Mouse (Mus musculus): ENCODE measurements around the gene Dgke. TPM values are rescaled to one million over a fixed set of nuclear protein-coding genes. Genes with fewer than 3 reads are reported as not detected.
A peak's percentile ranks its signal among the peaks of the same experiment; 100 is the strongest.

Gene Dgke
- total and polyA plus RNA-seq, 3 experiments, result 4.8 to 17.0 (median 13.4) TPM

GRCm38 (mm10) chr11:89021687-89022086 lies 45.0 kb downstream of the Dgke start:
- Histone ChIP-seq H3K9ac (ENCODE audit: insufficient read depth, low read depth) (no peak overlapping the region), H3K79me2 (replicated peaks; ENCODE audit: control insufficient read depth, extremely low read depth, insufficient read depth, poor library complexity, severe bottlenecking) (no peaks in the 10 kb centered on the region), H3K27ac (ENCODE audit: insufficient read depth, low read depth) (no peak overlapping the region), H3K4me1 (ENCODE audit: control insufficient read depth in 1 of 2, insufficient read depth in 2 of 2) (peaks cover 6 to 34% of the 10 kb centered on the region in 2 experiments), H3K9me3 (replicated peaks; ENCODE audit: low read length) (no peaks in the 10 kb centered on the region), H3K36me3 (replicated peaks in 1 of 2; ENCODE audit: control insufficient read depth in 1 of 2, insufficient read depth in 1 of 2, low read length in 1 of 2) (peaks cover 29 to 55% of the 10 kb centered on the region in 2 experiments), H3K4me3 (replicated peaks in 1 of 3; ENCODE audit: low read depth in 2 of 3, low read length in 2 of 3, poor library complexity in 1 of 3) (no peak overlapping the region), H3K27me3 (replicated peaks) (no peaks in the 10 kb centered on the region), H3K4me2 (ENCODE audit: insufficient read depth, low read depth, poor library complexity, severe bottlenecking) (no peak overlapping the region)
- TF ChIP-seq ZMIZ1 (IDR thresholded peaks at IDR 0.05; ENCODE audit: low read depth, low read length), result no peak
- TF ChIP-seq RCOR1 (conservative IDR thresholded peaks at IDR 0.05; ENCODE audit: low read depth, low read length), result no peak
- no peak for TF ChIP-seq SIN3A (IDR thresholded peaks at IDR 0.05; ENCODE audit: low read length)
- TF ChIP-seq PAX5 (IDR thresholded peaks at IDR 0.05; ENCODE audit: low read length), result no peak
- TF ChIP-seq HCFC1 (IDR thresholded peaks at IDR 0.05; ENCODE audit: low read depth, low read length), result no peak
- no peak for TF ChIP-seq MXI1 (IDR thresholded peaks at IDR 0.05; ENCODE audit: low read depth, low read length)
- TF ChIP-seq USF1 (IDR thresholded peaks at IDR 0.05; ENCODE audit: low read depth, low read length), result no peak
- TF ChIP-seq ZKSCAN1 (IDR thresholded peaks at IDR 0.05; ENCODE audit: borderline replicate concordance, low read depth, low read length), result no peak
- no peak for TF ChIP-seq JUND (conservative IDR thresholded peaks at IDR 0.05; ENCODE audit: low read depth, low read length)
- no peak for TF ChIP-seq KAT2A (IDR thresholded peaks at IDR 0.05; ENCODE audit: insufficient replicate concordance, low read length)
- TF ChIP-seq MYC (IDR thresholded peaks at IDR 0.05; ENCODE audit: low read depth, low read length), result no peak
- TF ChIP-seq TBP (conservative IDR thresholded peaks at IDR 0.05; ENCODE audit: low read depth, low read length), result no peak
- TF ChIP-seq GABPA (IDR thresholded peaks at IDR 0.05; ENCODE audit: insufficient replicate concordance, low read depth, low read length), result no peak
- no peak for TF ChIP-seq USF2 (conservative IDR thresholded peaks at IDR 0.05; ENCODE audit: low read depth, low read length)
- no peak for DNase-seq (ENCODE audit: extremely low read depth)
- in situ Hi-C loops (cut with MboI; ENCODE audit: low pct_ligation_motif_present, low pct_unique_long_range_greater_than_20kb, low sequenced_read_pairs) (no loop called here), dilution Hi-C loops (cut with MboI; ENCODE audit: extremely low pct_ligation_motif_present, extremely low pct_unique_long_range_greater_than_20kb, low sequenced_read_pairs) (no loop called here)

DNA sequence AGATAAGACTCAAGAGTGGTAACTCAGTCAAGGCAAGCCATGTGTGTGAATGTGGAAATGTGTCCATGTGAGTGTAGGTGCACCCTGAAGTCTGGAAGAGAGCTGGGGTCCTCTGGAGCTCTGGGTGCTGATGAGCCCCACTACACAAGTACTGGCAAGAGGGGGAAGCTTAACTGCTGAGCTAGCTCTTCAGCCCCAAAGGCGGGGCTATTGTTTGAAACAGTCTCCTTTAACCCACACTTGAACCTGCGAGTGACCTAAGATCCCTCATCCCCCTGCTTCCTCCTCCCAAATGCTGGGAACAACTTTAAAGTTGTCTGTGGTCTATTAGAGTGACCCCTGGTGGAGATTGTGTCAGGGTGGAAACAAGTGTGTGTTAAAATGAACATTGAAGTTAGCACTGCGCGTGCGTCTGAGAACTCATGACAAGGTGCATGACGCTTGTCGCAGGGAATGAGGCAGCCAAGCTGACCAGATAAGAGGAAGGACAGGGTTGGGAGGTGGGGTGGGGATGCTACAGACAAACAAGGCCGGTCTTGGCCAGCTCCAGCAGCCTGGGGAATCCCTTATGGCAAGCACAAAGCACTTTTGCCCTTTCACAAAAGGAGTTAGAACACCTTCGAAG lies 45.9 kb downstream of the Dgke start:
- dilution Hi-C loops (cut with MboI; ENCODE audit: extremely low pct_ligation_motif_present, extremely low pct_unique_long_range_greater_than_20kb, low sequenced_read_pairs), result no loop called here
- Histone ChIP-seq H3K36me3 (replicated peaks in 1 of 2; ENCODE audit: control insufficient read depth in 1 of 2, insufficient read depth in 1 of 2, low read length in 1 of 2) (peaks cover 37 to 64% of the 10 kb centered on the region in 2 experiments), H3K9me3 (replicated peaks; ENCODE audit: low read length) (no peaks in the 10 kb centered on the region), H3K27ac (ENCODE audit: insufficient read depth, low read depth) (no peak overlapping the region), H3K9ac (ENCODE audit: insufficient read depth, low read depth) (no peak overlapping the region), H3K4me3 (replicated peaks in 1 of 3; ENCODE audit: low read depth in 2 of 3, low read length in 2 of 3, poor library complexity in 1 of 3) (no peak overlapping the region), H3K4me1 (ENCODE audit: control insufficient read depth in 1 of 2, insufficient read depth in 2 of 2) (peaks cover 6 to 34% of the 10 kb centered on the region in 2 experiments), H3K79me2 (replicated peaks; ENCODE audit: control insufficient read depth, extremely low read depth, insufficient read depth, poor library complexity, severe bottlenecking) (no peaks in the 10 kb centered on the region), H3K27me3 (replicated peaks) (no peaks in the 10 kb centered on the region), H3K4me2 (ENCODE audit: insufficient read depth, low read depth, poor library complexity, severe bottlenecking) (no peak overlapping the region)
- DNase-seq (ENCODE audit: extremely low read depth), result no peak
- in situ Hi-C loops (cut with MboI; ENCODE audit: low pct_ligation_motif_present, low pct_unique_long_range_greater_than_20kb, low sequenced_read_pairs), result no loop called here
- peak; percentile 63 for TF ChIP-seq SMC3 (IDR thresholded peaks at IDR 0.05; ENCODE audit: low read depth, low read length)
- no peak for TF ChIP-seq EP300 (IDR thresholded peaks at IDR 0.05; ENCODE audit: low read length)
- no peak for TF ChIP-seq CHD2 (IDR thresholded peaks at IDR 0.05; ENCODE audit: low read length)
- peak; percentile 7 to 67; a peak in 2 of 4 replicates for TF ChIP-seq CTCF (conservative IDR thresholded peaks at IDR 0.05 in 1 of 2, IDR thresholded peaks at IDR 0.05 in 1 of 2; ENCODE audit: low read depth in 2 of 2, low read length in 2 of 2)
- TF ChIP-seq RAD21 (IDR thresholded peaks at IDR 0.05; ENCODE audit: low read depth, low read length), result peak; percentile 27
